Mouse (Mus musculus) hindbrain, postnatal 0 days (tissue): ENCODE measurements around the gene Tpt1. TPM values are rescaled to one million over a fixed set of nuclear protein-coding genes. Genes with fewer than 3 reads are reported as not detected.
"Not testable (repeated sequence)": the region's sequence is repeated elsewhere in the genome, so short reads cannot be mapped to it uniquely, and the experiment has no call there.

Experiments
- ATAC-seq: fragments of 200-750 bp; cut with Nextera tagmentation; 2 replicates; pipeline ENCODE4 v1.8.0; 2017; ENCODE audit warnings: mild to moderate bottlenecking, moderate TSS enrichment, moderate library complexity
- DNase-seq: peaks from one replicate; pipeline ENCODE4 v3.0.0-alpha.2; 2015; ENCODE audit warnings: low spot score
- H3K27ac ChIP-seq: fragments of 300-500 bp; sonication (generic); 2 replicates; pipeline ENCODE4 v1.5.1; 2014; ENCODE audit warnings: mild to moderate bottlenecking
- H3K27me3 ChIP-seq: fragments of 300-500 bp; sonication (generic); 2 replicates; pipeline ENCODE4 v1.6.1; 2014; ENCODE audit warnings: low read length, mixed read lengths; ENCODE audit not compliant: insufficient read depth
- H3K36me3 ChIP-seq: fragments of 300-500 bp; sonication (generic); 2 replicates; pipeline ENCODE4 v1.6.1; 2014; ENCODE audit warnings: low read length, mixed read lengths; ENCODE audit not compliant: insufficient read depth
- H3K4me1 ChIP-seq: fragments of 300-500 bp; sonication (generic); 2 replicates; pipeline ENCODE4 v1.6.1; 2014; ENCODE audit warnings: antibody characterized with exemption, low read length, mixed read lengths; ENCODE audit not compliant: insufficient read depth
- H3K4me2 ChIP-seq: fragments of 300-500 bp; sonication (generic); 2 replicates; pipeline ENCODE4 v1.6.1; 2014; ENCODE audit warnings: low read depth, mild to moderate bottlenecking, low read length, moderate library complexity, mixed read lengths
- H3K4me3 ChIP-seq: fragments of 300-500 bp; sonication (generic); 2 replicates; pipeline ENCODE4 v1.5.1; 2014; ENCODE audit warnings: low read length
- H3K9ac ChIP-seq: fragments of 300-500 bp; sonication (generic); replicated peaks from 2 replicates; pipeline ENCODE4 v1.6.1; 2014; ENCODE audit warnings: mild to moderate bottlenecking, low read length, moderate library complexity, mixed read lengths
- H3K9me3 ChIP-seq: fragments of 300-500 bp; sonication (generic); 2 replicates; pipeline ENCODE4 v1.6.1; 2016; ENCODE audit warnings: low read length, mixed read lengths
- CTCF ChIP-seq: IDR thresholded peaks from 2 replicates; pipeline ENCODE4 v1.5.1; 2016; ENCODE audit warnings: antibody characterized with exemption, control low read depth, low read depth
- WGBS: fragments of 180-500 bp; shearing (Covaris S2); extraction: QIAGEN DNeasy Blood & Tissue Kit; methylation state at CpG from one replicate; pipeline ENCODE4 v1.1.7; 2014; 5-methylcytosine and 5-hydroxymethylcytosine counted together
- polyA plus RNA-seq: library from polyadenylated mRNA; unstranded; fragments of >200 nt; fragmentation: Nextera tagmentation; extraction: Ambion mirVana; gene quantifications from 2 replicates; pipeline ENCODE4 v1.2.1, GENCODE M21; 2015
- total RNA-seq: library from RNA; depleted of rRNA; stranded (reverse); fragments of >200 nt; gene quantifications from 2 replicates; pipeline ENCODE4 v1.2.3, GENCODE M21; 2014

Gene Tpt1
- total and polyA plus RNA-seq, 2 experiments from 2014 or later = 433 to 731 TPM

- no peaks in the 10 kb centered on the region for H3K36me3 ChIP-seq
- no peak overlapping the region for H3K4me3 ChIP-seq
- H3K27me3 ChIP-seq = no peaks in the 10 kb centered on the region
- H3K27ac ChIP-seq = no peak overlapping the region
- ATAC-seq = no peak
- no peak for TF ChIP-seq CTCF
- DNase-seq = no peak
- no peaks in the 10 kb centered on the region for H3K4me1 ChIP-seq
- no peak overlapping the region for H3K4me2 ChIP-seq
- WGBS = 83% methylated on average over 9 of the region's 9 CpGs
- no peak overlapping the region for H3K9ac ChIP-seq
- no peaks in the 10 kb centered on the region for H3K9me3 ChIP-seq
Observed at GRCm38 (mm10) chr14:75866706-75867333, 21.9 kb downstream of the Tpt1 start.

GRCm38 (mm10) chr14:75868028-75868427, 23.1 kb downstream of the Tpt1 start:
- H3K9me3 ChIP-seq, H3K4me1 ChIP-seq, H3K36me3 ChIP-seq, DNase-seq, H3K27ac ChIP-seq, H3K4me3 ChIP-seq, H3K9ac ChIP-seq, H3K4me2 ChIP-seq, ATAC-seq, H3K27me3 ChIP-seq: not testable (repeated sequence)
- WGBS = 67% methylated on average over 3 of the region's 3 CpGs

DNA sequence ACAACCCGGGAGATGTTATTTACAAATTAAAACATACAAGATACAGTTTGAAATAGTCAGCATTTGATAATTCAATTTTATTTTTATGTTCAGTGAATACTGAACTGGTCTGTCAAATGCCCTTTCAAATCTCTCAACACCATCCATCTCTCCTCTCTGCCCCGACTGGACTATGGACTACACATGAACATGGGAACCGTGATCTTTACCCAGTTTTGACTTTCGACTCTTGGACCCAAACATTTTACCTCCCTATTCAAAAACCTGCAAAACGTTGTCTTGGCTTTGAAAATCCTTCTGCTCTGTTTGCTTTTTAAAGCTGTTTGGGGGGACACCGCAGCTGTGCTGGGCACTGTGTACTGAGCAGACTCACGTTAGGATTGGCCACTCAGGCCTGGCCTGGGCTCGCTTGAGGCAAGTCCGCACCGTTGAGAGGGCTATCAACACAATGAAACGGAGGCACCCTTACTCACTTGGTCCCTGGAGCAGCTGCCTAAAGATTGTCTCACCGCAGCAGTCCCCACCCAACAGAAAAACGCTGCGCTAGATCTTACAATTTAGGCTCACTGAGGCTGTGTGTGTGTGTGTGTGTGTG, 25.0 kb downstream of the Tpt1 start:
- no peak overlapping the region for H3K4me3 ChIP-seq
- 78% methylated on average over 14 of the region's 14 CpGs for WGBS
- no peak overlapping the region for H3K27ac ChIP-seq
- no peak overlapping the region for H3K9ac ChIP-seq
- no peak for ATAC-seq
- no peaks in the 10 kb centered on the region for H3K36me3 ChIP-seq
- H3K4me2 ChIP-seq = no peak overlapping the region
- TF ChIP-seq CTCF = no peak
- no peak for DNase-seq
- no peaks in the 10 kb centered on the region for H3K4me1 ChIP-seq
- H3K9me3 ChIP-seq = no peaks in the 10 kb centered on the region
- no peaks in the 10 kb centered on the region for H3K27me3 ChIP-seq

DNA sequence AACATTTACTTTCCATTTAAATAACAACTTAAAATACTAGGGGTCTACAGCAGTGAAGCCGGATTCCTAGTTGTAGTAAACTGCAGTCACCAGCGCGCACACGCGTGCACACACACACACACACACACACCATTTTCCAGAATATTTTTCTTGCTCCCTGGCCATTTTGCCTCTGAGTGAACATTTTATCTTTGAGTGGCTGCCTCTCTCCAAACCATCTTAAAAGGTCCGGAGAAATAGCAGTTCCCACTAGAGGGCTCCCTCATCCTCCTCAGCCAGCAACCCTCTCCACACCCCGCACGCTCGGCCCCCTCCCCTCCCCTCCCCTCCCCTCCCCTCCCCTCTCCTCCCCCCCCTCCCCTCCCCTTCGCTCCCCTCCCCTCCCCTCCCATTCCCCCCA, 25.7 kb downstream of the Tpt1 start:
- H3K9me3 ChIP-seq = no peaks in the 10 kb centered on the region
- H3K27ac ChIP-seq = no peak overlapping the region
- no peaks in the 10 kb centered on the region for H3K27me3 ChIP-seq
- no peaks in the 10 kb centered on the region for H3K36me3 ChIP-seq
- H3K4me3 ChIP-seq = peak overlapping the region; percentile 6; the same call in 1 of the 2 replicates
- DNase-seq = peak; percentile 78
- no peaks in the 10 kb centered on the region for H3K4me1 ChIP-seq
- peak; percentile 60 for TF ChIP-seq CTCF
- ATAC-seq = peak; percentile 77
- no peak overlapping the region for H3K9ac ChIP-seq
- H3K4me2 ChIP-seq = peak overlapping the region; percentile 30
- 18% methylated on average over 9 of the region's 10 CpGs for WGBS

DNA sequence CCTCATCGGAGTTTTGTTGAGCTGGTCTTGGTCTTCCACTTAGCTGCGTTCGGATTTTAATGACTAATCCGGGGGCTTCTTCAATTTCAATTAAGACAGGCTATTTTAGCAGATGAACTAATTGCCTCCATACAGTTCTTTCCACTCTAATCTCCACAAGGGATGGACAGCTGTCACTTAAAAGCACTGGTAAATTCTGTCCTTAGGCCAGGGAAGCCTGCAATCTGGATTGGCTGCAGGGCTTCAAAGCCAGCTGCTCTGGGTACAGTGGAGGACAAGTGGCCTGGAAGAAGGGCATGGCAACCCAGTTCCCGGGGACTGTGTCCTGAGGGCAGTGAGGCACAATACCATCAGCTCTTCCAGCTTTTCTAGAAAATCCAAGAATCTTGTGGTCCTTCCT, 26.2 kb downstream of the Tpt1 start:
- ATAC-seq = peak; percentile 55
- no peak overlapping the region for H3K9ac ChIP-seq
- no peaks in the 10 kb centered on the region for H3K4me1 ChIP-seq
- WGBS = 14% methylated on average over 4 of the region's 5 CpGs
- peak; percentile 34 for DNase-seq
- H3K27ac ChIP-seq = no peak overlapping the region
- no peaks in the 10 kb centered on the region for H3K27me3 ChIP-seq
- peak overlapping the region; percentile 16; the same call in 1 of the 2 replicates for H3K4me2 ChIP-seq
- no peaks in the 10 kb centered on the region for H3K36me3 ChIP-seq
- TF ChIP-seq CTCF = no peak
- no peak overlapping the region for H3K4me3 ChIP-seq
- H3K9me3 ChIP-seq = no peaks in the 10 kb centered on the region

GRCm38 (mm10) chr14:75871750-75872149, 26.9 kb downstream of the Tpt1 start:
- TF ChIP-seq CTCF = peak; percentile 19; the same call in 1 of the 2 replicates

GRCm38 (mm10) chr14:75873612-75874011, 28.7 kb downstream of the Tpt1 start:
- Histone ChIP-seq H3K27me3 (no peaks in the 10 kb centered on the region), H3K9me3 (no peaks in the 10 kb centered on the region), H3K4me3 (no peak overlapping the region), H3K4me2 (no peak overlapping the region), H3K9ac (no peak overlapping the region), H3K4me1 (0 out of 2 replicates have a peak, but pooled peaks cover 3% of the 10 kb centered on the region), H3K36me3 (no peaks in the 10 kb centered on the region), H3K27ac (no peak overlapping the region)
- no peak for TF ChIP-seq CTCF
- DNase-seq (no peak), ATAC-seq (no peak)
- WGBS = 67% methylated on average over 9 of the region's 9 CpGs

More at GRCm38 (mm10) chr14:75871750-75872149, 26.9 kb downstream of the Tpt1 start:
- Histone ChIP-seq H3K9ac (no peak overlapping the region), H3K4me3 (no peak overlapping the region), H3K4me1 (0 out of 2 replicates have a peak, but pooled peaks cover 3% of the 10 kb centered on the region), H3K27me3 (no peaks in the 10 kb centered on the region), H3K4me2 (no peak overlapping the region), H3K27ac (no peak overlapping the region), H3K9me3 (no peaks in the 10 kb centered on the region), H3K36me3 (no peaks in the 10 kb centered on the region)
- 89% methylated on average over 4 of the region's 4 CpGs for WGBS
- DNase-seq (no peak), ATAC-seq (no peak)
